7 mouse cellular contexts compared by ENCODE assay signal in the genomic region with DNA sequence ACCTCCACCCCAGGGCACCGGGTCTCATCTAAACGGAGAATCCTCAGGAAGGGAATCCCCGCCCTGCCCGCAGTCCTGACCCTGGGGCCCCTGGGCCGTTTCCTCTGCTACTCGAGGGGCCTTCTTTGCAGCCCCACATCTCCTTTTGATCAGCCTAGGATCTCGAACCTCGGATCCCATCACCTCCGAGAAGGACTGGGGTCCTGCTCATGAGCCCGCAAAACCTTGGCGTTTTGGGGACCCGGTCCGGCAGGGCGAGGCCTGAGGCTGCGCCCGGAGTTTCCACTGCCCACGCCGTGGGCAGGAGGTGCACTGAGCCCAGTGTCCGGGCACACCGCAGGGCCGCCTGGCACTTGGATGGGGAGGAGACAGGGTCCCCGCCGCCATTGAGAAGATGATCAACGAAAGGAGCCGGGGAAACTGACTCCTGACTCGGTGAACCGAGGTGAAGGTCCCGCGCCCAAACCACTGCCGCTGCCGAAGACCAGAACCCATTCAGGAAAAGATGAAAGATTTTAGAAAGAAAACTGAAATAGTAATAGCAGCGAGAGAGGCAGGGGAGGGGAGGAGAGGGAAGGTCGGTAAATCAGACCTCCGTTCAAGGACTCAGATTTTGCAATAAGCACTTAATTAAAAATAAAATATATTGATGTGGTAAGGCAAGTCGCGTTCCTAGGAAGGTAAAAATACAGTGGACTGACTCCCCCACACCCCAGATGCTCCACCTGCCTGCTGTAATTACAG.
DNase-seq lines count a peak whose midpoint lies in the region; ATAC-seq lines count a peak whose summit lies in the region.

No protein-coding gene starts in this region.

- H3K27me3 ChIP-seq in forebrain, embryonic 10.5 days (ENCODE audit: poor library complexity, severe bottlenecking) = peaks cover 51% of the 10 kb centered on the region
- peaks cover 13% of the 10 kb centered on the region for H3K27me3 ChIP-seq in midbrain, embryonic 12.5 days

- peak overlapping the region; percentile 49 for H3K9ac ChIP-seq in midbrain, embryonic 12.5 days (replicated peaks)

- 3% methylated on average over 36 of the region's 36 CpGs for WGBS in forebrain, embryonic 10.5 days
- WGBS in midbrain, embryonic 12.5 days = 3% methylated on average over 36 of the region's 36 CpGs

- peaks cover 36% of the 10 kb centered on the region for H3K4me1 ChIP-seq in forebrain, embryonic 10.5 days
- peaks cover 28% of the 10 kb centered on the region for H3K4me1 ChIP-seq in midbrain, embryonic 12.5 days

- intact Hi-C loops in left cerebral cortex, postnatal 14 days (cut with DNase I) = loop anchor here (10.0 kb wide), 1 partner anchor 240 kb away; no protein-coding TSS in a partner anchor

- ATAC-seq in midbrain, embryonic 12.5 days (ENCODE audit: low FRiP score, low read depth) = no peak; the same call in 1 of the 2 replicates

- H3K9me3 ChIP-seq in forebrain, embryonic 10.5 days = no peaks in the 10 kb centered on the region
- H3K9me3 ChIP-seq in midbrain, embryonic 12.5 days = no peaks in the 10 kb centered on the region

- peak overlapping the region; percentile 79 for H3K27ac ChIP-seq in forebrain, embryonic 10.5 days
- H3K27ac ChIP-seq in midbrain, embryonic 12.5 days (replicated peaks) = peak overlapping the region; percentile 81

- peak; percentile 28 for DNase-seq in right cerebral cortex, postnatal 4 days
- DNase-seq in right cerebral cortex, postnatal 14 days = no peak
- peak; percentile 27 for DNase-seq in forebrain, embryonic 10.5 days (ENCODE audit: extremely low spot score, low spot score)
- peak; percentile 21 for DNase-seq in kidney, postnatal 10 days
- no peak for DNase-seq in T-cell, adult 2 months (ENCODE audit: low spot score)
- DNase-seq in left cerebral cortex, postnatal 14 days (ENCODE audit: low spot score in 2 of 2) = no peak

- H3K36me3 ChIP-seq in forebrain, embryonic 10.5 days (replicated peaks) = no peaks in the 10 kb centered on the region
- H3K36me3 ChIP-seq in midbrain, embryonic 12.5 days = no peaks in the 10 kb centered on the region

- peak overlapping the region; percentile 52 for H3K4me2 ChIP-seq in midbrain, embryonic 12.5 days (replicated peaks)

- peak overlapping the region; percentile 50 for H3K4me3 ChIP-seq in forebrain, embryonic 10.5 days
- peak overlapping the region; percentile 36 for H3K4me3 ChIP-seq in midbrain, embryonic 12.5 days

Comparison
In these comparisons a context has a peak if more than half of its experiments do, and no peak if none do; other contexts are left out.
1. DNase-seq: peak in right cerebral cortex, postnatal 4 days (single experiment), forebrain, embryonic 10.5 days (single experiment) and kidney, postnatal 10 days (single experiment); none in right cerebral cortex, postnatal 14 days (single experiment), T-cell, adult 2 months (single experiment) and left cerebral cortex, postnatal 14 days (0 of 2).